Mouse (Mus musculus): ENCODE measurements around the gene Ttc4.

The Ttc4 gene

DNA sequence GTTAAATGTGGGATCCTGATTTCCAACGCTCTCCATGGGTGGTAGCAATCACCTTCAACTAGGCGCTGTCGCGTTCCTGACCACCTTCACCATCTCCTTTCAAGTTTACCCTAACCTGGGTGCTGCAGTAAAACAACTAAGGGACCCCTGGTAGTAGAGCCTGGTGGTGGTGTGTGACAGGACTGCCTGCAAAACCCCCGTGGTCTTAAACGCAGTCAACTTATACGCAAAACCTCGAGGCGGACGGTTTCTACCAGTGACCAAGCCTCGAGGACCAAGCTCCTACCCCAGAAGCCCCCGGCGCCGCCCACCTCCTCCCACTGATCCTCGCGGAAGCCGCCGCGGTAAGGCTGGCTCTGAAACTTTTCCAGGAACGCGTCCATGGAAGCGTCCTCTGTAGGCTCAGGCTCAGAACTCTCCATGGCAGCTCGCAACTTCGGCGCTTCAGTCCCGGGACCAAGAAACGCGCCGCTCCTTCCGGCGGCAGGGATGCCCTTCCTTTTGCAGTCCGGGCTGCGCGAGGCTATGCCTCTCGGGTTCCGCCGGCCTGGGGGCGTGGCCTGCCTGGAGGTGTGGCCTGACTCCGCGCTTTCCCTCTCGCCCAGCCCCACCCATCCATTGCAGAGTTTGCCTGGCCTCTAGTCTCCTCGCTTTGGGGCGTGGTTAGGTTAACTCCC lies at the start of gene Ttc4:
Gene Ttc4 (minus strand): TSS at position 503 of the 677 bp plus-strand sequence.
- DNase-seq (ENCODE audit: low read depth, low spot score): peak; percentile 93

DNA sequence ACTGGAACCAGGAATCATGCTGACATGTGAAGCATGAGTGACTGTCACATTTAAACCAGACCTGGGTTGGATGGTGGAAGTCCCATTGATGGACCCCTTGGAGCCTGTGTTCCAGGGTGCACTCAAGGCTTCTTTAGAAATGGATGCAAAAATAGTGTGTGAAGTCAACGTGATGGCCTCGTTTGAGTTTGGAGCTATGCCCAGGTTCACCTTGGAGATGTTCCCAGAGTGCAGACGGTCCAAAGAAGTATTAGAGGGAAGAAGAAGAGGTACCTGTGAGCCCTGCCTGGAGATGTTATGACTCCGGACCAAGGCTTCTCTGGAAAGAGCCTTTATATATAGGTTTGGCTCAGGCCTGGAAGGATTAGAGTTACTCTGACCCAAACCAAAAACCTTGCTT lies 41.9 kb upstream of the Ttc4 start:
- DNase-seq (ENCODE audit: low read depth, low spot score): no peak

DNA sequence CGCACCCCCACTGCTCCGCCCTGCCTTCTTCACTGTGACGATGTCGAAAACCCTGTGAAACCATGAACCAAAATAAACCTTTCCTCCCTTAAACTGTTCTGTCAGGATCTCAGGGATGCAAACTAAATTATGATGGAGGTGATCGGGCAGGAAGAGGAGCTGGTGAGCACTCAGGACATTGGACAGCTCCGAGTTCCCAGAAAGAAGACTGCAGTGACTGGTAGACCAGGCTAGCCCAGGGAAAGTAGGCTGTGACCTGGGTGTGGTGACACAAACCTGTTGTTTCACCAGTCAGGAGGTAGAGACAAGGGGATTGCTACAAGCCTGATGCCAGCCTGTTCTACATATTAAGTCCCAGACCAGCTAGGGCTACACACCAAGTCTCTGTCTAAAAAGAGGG lies 34.9 kb upstream of the Ttc4 start:
- DNase-seq (ENCODE audit: low read depth, low spot score): no peak

GRCm38 (mm10) chr4:106708408-106708807 lies 29.7 kb upstream of the Ttc4 start:
- peak; percentile 54 for DNase-seq (ENCODE audit: low read depth, low spot score)

DNA sequence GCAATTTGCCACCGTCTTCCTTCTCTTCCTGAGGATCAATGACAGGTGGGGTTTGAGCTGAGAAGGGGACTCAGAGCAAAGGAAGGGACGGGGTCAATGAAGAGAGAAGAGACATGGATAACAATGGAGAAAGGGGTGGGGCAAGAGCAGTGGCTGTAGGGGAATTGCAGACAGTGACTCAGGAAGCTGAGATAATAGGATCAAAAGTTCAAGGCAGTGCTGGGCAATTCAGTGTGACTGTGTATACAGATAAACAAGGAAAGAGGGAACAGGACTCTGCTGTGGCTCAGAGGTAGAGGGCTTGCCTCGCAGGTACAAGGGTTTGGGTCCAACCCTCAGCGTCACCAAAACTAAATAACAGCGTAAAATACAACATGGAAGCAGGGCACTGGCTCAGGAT lies 29.2 kb upstream of the Ttc4 start:
- no peak for DNase-seq (ENCODE audit: low read depth, low spot score)

- DNase-seq (ENCODE audit: low read depth, low spot score): no peak
These were observed 26.4 kb upstream of the Ttc4 start for GRCm38 (mm10) chr4:106705096-106705665.

DNA sequence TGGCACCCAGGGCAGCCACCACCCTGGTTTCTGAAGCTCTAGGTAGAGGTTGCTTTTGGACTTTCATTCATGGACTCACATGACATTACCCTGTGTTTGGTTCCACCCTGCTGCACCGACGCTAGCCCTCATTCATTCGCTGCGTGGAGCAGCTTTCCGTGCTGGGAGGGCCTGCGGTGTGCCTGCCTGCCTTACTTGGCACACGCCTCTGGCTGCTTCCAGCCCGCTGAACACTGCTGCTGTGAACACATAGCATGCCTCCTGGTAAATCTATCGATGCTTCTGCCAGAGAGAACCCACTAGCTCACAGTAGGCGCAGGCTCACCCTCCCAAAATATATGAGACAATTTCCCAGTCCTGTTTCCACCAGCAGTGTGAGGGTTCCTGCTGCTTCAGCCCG lies 25.7 kb upstream of the Ttc4 start:
- DNase-seq (ENCODE audit: low read depth, low spot score): no peak

DNA sequence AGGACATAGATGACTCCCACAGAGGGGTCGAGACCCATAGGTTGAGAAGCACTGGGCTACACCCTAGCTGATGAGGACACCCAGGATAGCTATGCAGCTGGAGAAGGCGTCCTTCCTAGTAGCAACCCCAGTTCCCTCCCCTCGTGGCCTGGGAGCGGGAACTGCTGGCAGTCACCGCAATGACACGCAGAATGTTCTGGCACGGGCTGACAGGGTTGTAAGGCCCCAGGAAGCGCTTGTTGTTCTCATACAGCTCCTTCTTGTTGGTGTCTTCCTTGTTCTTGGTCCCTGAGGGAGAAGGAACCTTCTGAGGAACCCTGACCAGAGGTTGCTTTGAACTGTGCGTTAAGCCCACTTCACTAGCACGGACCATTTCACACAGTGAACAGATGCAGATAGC lies 25.2 kb upstream of the Ttc4 start:
- DNase-seq (ENCODE audit: low read depth, low spot score): no peak

DNA sequence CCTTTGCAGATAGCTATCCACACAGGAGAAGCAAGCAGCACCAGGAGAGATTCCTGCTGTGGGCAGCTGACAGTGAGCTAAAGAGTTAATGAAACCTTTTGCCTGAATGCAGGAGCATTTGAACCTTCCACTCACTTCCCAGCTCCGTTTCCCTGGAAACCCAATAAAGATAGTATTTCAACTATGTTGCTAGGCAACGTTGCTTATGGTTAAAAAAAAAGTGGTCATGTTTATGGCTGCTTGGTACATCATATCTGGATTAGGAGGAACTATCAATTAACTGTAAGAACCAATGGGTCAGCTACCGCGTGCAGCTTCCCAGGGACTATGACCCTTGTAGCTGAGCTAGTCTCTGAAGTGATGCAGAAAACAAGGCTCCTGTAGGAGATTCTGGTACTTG lies 22.1 kb upstream of the Ttc4 start:
- no peak for DNase-seq (ENCODE audit: low read depth, low spot score)

DNA sequence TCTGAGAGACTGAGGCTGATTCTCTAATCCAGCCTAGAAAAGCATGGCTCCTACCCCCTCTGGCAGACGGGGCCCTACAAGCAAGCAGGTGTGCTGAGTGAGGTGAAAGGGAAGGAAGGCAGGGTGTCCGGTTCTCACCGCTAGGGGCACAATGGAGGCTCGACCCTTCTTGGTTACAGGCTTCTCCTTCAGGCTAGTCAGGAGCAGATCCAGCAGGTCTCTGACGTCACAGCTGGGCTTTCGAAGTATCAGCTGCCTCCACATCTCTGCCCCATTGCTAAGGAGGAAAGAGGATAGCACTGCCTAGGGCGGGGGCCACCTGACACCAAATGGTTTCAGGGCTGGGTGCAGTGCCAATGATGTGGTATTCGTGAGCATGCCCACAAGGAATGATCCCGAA lies 21.2 kb upstream of the Ttc4 start:
- peak; percentile 46 for DNase-seq (ENCODE audit: low read depth, low spot score)

- no peak for DNase-seq (ENCODE audit: low read depth, low spot score)
These were observed 15.2 kb upstream of the Ttc4 start for GRCm38 (mm10) chr4:106693841-106694430.

DNA sequence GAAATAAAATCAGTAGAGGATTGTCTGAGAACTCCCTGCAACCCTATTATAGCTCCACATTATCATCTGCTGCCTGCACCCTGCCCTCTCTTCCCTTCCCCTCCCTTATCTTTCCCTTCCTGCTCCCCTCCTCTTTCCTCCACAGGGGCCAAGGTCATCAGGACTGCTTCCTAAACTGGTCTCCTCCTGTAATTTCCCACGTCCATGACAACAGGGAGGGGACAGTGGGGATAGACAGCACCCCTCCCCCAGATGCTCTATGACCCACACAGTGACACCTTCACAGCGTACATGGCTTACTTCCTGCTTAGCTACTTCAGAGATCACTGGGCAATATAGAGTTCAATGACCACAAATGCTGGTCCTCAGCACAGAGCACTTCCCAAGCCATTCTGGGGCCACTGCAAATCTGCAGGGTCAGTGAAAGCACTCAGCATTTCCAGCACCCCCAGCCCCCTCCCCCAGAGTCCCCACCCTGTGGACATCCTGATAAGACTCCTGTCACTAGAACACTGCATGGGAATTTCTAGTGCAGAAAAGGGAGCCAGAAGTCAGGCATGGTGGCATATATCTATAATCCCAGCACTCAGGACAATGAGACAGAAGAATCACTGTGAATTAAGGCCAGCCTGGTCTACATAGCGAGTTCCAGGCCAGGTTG lies 10.0 kb upstream of the Ttc4 start:
- DNase-seq (ENCODE audit: low read depth, low spot score): no peak

DNA sequence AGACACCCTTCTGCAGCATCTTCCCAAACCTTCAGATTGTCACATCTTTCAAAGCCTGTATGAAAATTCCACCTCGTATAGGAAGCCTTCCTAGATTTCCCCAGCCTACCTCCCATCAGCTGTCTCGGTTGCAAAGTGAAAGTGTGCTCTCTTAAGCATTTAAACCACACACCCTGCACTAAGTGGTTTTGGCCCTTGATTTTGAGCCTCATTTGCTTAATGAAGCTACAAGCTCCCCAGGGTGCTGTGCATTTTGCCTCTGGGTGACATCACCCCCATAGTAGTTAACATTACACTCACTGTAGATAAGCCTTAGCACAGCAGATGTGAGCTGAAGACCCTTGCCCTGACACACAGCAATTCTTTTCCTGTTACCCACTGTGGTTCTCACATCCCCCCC lies 2.2 kb upstream of the Ttc4 start:
- no peak for DNase-seq (ENCODE audit: low read depth, low spot score)

GRCm38 (mm10) chr4:106679152-106679551 lies 408 bp upstream of the Ttc4 start:
- no peak for DNase-seq (ENCODE audit: low read depth, low spot score)

- no peak for DNase-seq (ENCODE audit: low read depth, low spot score)
These were observed 2.0 kb downstream of the Ttc4 start for GRCm38 (mm10) chr4:106676749-106677148.

DNA sequence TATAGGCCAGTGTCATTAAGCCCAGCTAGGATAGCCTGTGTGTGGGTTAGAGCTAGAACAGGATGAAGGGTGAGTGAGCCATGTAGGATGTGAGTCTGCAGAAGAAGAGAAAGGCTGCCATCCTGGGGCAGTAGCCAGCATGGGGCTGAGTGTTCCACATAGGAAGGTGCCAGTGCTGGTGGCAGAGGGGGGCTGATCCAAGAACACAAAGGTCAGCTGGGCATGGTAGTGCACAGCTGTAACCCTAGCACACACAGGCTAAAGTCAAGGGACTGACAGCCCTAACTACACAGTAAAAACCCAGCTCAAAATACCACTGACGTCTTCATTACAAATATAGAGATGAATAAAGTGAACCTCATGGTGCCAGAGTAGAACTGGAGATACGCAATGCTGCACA lies 12.2 kb downstream of the Ttc4 start:
- no peak for DNase-seq (ENCODE audit: low read depth, low spot score)

GRCm38 (mm10) chr4:106665673-106666072 lies 13.1 kb downstream of the Ttc4 start:
- DNase-seq (ENCODE audit: low read depth, low spot score): no peak

- no peak for DNase-seq (ENCODE audit: low read depth, low spot score)
These were observed 13.5 kb downstream of the Ttc4 start for GRCm38 (mm10) chr4:106665269-106665668.

DNA sequence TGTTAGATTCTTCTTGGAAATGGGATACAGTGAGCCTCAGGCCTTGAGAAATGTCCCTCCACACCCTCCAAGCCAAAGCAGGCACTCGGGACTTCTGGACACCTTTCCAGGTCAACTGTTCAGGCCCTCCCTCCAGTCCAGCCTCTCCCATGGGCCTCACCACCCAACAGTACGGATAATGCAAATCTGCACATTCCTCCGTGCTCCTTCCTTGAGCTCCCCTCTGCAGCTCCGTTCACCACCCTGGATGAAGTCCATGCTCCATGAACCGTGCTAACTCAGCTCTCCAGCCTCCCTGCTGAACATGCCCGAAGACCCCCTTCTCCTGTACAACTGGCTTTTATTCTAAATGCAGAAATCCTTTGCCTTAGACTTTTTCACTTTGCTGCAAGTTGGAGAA lies 14.0 kb downstream of the Ttc4 start:
- DNase-seq (ENCODE audit: low read depth, low spot score): no peak

- no peak for DNase-seq (ENCODE audit: low read depth, low spot score)
These were observed 14.7 kb downstream of the Ttc4 start for GRCm38 (mm10) chr4:106663956-106664470.

GRCm38 (mm10) chr4:106655681-106656080 lies 23.1 kb downstream of the Ttc4 start:
- no peak for DNase-seq (ENCODE audit: low read depth, low spot score)

DNA sequence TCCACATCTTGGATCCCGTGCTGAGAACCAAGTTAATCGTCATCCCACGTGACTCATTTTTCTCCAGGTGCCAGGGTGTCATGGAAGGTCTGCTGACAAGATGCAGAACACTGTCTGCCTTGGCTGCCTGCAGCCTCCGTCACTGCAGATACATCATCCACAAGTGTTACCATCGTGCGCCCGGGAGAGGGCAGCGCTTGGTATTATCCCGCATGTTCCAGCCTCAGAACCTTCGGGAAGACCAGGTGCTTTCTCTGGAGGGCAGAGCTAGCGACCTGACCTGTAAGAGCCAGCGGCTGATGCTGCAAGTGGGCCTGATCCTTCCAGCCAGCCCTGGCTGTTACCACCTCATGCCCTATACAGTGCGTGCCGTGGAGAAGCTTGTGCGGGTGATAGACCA lies 25.7 kb downstream of the Ttc4 start:
- DNase-seq (ENCODE audit: low read depth, low spot score): no peak

DNA sequence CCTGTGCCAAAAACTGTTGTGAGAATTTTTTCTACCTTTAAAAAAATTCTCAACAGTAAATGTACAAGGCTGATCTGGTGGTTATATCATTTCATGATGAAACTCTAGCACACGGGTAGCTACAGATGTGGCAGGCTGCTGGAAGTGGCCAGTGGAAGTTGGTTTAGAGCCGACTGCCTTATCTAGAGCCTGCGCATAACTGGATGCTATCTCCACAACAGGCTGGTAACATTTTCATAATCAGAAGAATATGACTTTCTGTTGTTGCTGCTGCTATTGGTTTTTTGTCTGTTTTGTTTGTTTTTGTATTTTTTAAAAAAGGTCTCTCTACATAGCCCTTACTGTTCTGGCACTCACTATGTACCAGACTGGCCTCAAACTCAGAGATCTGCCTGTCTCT lies 26.2 kb downstream of the Ttc4 start:
- DNase-seq (ENCODE audit: low read depth, low spot score): no peak

All from embryo, embryonic 11.5 days (tissue).